Mouse (Mus musculus) splenic B cell, adult 2 months (primary cell): ENCODE measurements at regions not wholly inside any gene's neighbourhood (a gene's known extent, or its start where the extent isn't known, plus 50 kb on each side); places are given as distances from the start of the nearest gene placed in this dataset.
A peak's percentile ranks its signal among the peaks of the same experiment; 100 is the strongest.

Experiments used
- DNase-seq: peaks from one replicate; pipeline ENCODE4 v3.0.0-alpha.2; 2011; ENCODE audit warnings: low read depth, low spot score
- H3K27me3 ChIP-seq: 2 replicates; pipeline ENCODE4 v1.6.1; 2012; ENCODE audit warnings: mild to moderate bottlenecking, low read length, moderate library complexity, mixed read lengths; ENCODE audit not compliant: control insufficient read depth, poor library complexity, insufficient read depth, severe bottlenecking
- H3K36me3 ChIP-seq: 2 replicates; pipeline ENCODE4 v1.6.1; 2012; ENCODE audit warnings: mild to moderate bottlenecking, low read length, moderate library complexity, mixed read lengths; ENCODE audit not compliant: control insufficient read depth, poor library complexity, insufficient read depth, severe bottlenecking

DNA sequence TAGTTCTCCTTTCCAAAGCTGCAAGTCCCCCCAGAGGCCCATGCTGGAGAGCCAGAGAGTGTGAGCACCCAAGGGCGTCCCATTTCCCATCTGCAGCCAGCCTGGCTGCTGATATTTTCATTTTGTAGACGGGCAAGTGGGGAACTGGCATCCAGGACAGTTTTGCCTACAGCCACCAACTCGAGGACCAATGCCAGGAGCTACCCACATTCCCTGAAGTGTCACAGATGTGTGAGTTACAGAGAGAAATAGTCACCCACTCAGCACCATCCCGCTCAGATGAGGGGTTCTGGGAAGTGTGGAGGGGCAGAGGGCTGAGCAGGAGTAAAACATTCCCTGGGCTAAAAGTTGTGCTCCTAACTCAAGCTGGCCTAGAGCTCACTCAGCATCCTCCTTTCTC lies 472.6 kb upstream of the Zmiz1 start:
- DNase-seq = no peak

GRCm38 (mm10) chr14:24993751-24994658 lies 465.0 kb upstream of the Zmiz1 start:
- no peak for DNase-seq
- Histone ChIP-seq H3K27me3 (no peaks in the 10 kb centered on the region), H3K36me3 (no peaks in the 10 kb centered on the region)

More for the DNA sequence above, 472.6 kb upstream of the Zmiz1 start:
- Histone ChIP-seq H3K27me3 (no peaks in the 10 kb centered on the region), H3K36me3 (no peaks in the 10 kb centered on the region)

DNA sequence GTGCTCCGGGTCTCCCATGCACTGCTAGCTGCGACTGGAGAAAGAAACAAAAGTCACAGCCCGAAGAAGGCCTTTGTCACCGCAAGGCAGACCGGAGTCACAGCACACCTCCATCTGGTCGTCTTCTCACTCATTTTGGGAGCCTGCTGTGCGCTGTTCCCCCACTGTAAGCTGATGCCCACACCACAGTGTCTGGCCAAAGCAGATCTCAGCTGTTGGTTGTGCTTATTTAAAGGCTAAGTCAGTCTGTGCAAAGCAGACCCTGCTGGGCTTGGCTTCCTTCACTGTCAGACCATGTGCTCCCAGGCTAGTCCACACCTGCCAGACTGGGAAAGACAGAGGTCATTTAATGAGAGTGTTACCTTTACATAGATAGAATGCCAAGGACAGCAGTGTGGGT lies 463.8 kb upstream of the Zmiz1 start:
- Histone ChIP-seq H3K36me3 (no peaks in the 10 kb centered on the region), H3K27me3 (no peaks in the 10 kb centered on the region)
- no peak for DNase-seq

- H3K27me3 ChIP-seq = no peaks in the 10 kb centered on the region
- DNase-seq = no peak
- H3K36me3 ChIP-seq = no peaks in the 10 kb centered on the region
Observed at GRCm38 (mm10) chr14:24997786-24998509, 461.0 kb upstream of the Zmiz1 start.

DNA sequence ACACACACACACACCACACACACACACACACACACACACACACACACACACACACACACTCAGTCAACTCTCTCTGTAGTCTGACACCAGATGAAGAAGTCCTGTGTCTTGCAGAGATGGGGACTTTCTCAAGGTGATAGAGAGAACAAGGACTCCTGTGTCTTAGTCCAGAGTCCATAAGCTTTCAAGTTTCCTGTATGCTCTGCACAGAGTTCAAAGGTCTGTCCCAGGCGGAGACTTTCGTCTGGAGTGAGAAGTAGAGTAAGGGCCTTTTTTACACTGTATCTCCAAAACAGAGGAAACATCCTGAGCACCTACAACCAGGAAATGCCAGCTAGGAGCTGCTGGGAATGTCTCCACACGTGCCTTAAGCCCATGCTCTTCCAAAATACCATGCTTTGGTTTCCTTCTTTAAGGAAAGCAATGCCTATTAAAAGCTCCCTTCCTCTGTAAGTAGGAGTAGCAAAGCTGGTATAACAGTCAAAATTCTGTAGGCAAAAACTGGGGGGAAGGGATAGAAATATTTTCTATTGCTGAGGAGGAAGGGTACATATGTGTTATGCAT lies 459.9 kb upstream of the Zmiz1 start:
- no peak for DNase-seq
- no peaks in the 10 kb centered on the region for H3K27me3 ChIP-seq
- H3K36me3 ChIP-seq = no peaks in the 10 kb centered on the region

GRCm38 (mm10) chr14:25005241-25005946 lies 453.6 kb upstream of the Zmiz1 start:
- Histone ChIP-seq H3K36me3 (no peaks in the 10 kb centered on the region), H3K27me3 (no peaks in the 10 kb centered on the region)
- DNase-seq = no peak

DNA sequence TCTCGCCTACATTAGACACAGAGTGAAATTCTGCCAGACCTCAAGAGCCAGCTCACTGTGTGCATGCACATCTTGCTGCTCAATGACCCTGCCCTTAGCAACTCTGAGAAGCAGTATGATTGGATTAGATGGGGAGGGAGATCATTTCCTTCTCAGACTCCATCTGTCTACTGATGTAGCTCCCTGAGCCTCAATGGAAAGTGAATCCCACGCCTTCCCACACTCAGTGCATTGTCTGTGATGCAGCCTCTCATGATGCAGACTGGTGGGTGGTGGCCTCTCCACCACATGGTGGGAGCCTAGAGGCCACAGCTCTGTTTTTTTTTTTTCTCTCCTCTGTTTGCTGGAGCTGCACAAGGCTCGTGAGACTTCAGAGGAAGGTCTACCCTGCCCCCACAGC lies 447.1 kb upstream of the Zmiz1 start:
- DNase-seq = no peak
- Histone ChIP-seq H3K36me3 (no peaks in the 10 kb centered on the region), H3K27me3 (no peaks in the 10 kb centered on the region)

DNA sequence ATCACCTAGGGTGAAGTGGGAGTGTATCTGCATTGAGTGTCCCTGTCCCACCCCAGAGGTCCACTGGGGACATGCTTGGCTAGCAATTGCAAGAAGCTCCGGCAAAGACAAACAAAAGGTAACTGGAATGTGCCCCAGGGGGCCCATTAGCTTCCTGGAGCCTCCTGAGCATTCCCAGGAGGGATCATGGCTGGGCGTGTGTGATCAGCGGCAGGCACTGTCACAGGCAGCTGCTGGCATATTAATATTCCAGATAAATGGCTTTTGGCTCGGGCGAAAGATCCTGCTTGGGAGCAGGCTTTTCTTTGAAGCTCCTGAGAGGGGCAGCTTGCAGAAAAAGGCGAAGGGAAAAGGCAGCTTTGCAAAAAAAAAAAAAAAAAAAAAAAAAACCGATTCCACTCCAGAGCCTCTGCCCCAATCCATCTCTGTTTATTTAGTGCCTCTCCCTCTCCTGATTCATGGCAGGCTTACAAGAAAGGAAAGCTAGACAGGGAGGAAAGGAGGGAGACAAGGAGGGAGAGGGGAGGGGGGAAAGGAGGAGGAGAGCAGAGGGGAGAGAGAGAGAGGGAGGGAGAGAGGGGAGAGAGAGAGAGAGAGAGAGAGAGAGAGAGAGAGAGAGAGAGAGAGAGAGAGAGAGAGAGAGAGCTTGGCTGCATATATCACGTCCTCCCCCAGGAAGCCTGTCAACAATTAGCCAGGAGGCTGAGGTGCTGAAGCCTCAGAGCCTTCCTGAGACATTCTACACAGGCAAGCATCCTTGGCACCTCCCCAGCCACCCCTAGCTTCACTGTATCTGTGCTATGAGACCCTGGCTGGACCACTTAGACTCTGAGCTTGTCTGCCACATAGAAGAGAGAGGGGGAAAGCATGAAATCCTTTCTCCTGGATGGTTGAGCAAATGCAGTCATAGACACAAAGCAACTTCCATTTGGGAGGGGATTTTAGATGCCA lies 443.4 kb upstream of the Zmiz1 start:
- DNase-seq = no peak
- no peaks in the 10 kb centered on the region for H3K27me3 ChIP-seq
- no peaks in the 10 kb centered on the region for H3K36me3 ChIP-seq

- peak; percentile 17 for DNase-seq
Observed at GRCm38 (mm10) chr14:25017860-25018259, 441.1 kb upstream of the Zmiz1 start.

GRCm38 (mm10) chr14:25019306-25019905 lies 439.6 kb upstream of the Zmiz1 start:
- H3K27me3 ChIP-seq = no peaks in the 10 kb centered on the region
- no peak for DNase-seq
- H3K36me3 ChIP-seq = no peaks in the 10 kb centered on the region

More at GRCm38 (mm10) chr14:25017860-25018259, 441.1 kb upstream of the Zmiz1 start:
- no peaks in the 10 kb centered on the region for H3K36me3 ChIP-seq
- H3K27me3 ChIP-seq = no peaks in the 10 kb centered on the region

- no peaks in the 10 kb centered on the region for H3K27me3 ChIP-seq
- no peak for DNase-seq
- no peaks in the 10 kb centered on the region for H3K36me3 ChIP-seq
Observed at GRCm38 (mm10) chr14:25022523-25023269, 436.3 kb upstream of the Zmiz1 start.

DNA sequence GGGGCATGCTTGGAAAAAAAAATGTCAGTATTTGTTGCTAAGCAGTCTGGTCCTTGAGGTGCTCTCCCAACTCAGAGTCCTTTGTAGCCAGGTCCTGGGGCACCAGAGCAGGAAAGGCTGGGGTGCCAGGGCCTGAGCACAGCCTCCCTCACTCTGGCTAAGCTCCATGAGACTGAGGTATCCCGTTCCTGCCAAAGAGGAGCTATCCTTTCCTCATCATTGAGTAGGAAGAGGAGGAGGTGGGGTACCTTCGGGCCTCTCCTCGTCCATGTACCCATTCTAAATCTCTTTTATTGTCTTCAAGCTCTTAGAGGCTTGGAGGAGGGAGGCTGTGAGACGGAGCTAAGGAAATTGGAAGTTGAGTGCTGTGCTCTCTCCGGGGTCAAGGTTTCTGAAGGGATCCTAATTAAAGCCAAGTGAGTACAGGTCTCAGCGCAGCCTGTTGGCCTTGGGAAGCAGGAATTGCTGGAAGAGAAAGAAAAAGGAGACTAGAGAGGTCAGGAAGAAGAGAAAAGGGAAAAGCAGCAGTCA lies 435.6 kb upstream of the Zmiz1 start:
- H3K27me3 ChIP-seq = no peaks in the 10 kb centered on the region
- H3K36me3 ChIP-seq = no peaks in the 10 kb centered on the region
- DNase-seq = no peak

GRCm38 (mm10) chr14:25025074-25025473 lies 433.9 kb upstream of the Zmiz1 start:
- H3K27me3 ChIP-seq = no peaks in the 10 kb centered on the region
- no peak for DNase-seq
- no peaks in the 10 kb centered on the region for H3K36me3 ChIP-seq
